Mouse (Mus musculus) E14TG2a.4 (cell line): Measurements from ENCODE around the gene Tet3.

Experiments
- CTCF ChIP-seq: conservative IDR thresholded peaks from 2 replicates; pipeline ENCODE4 v1.5.1; 2014; ENCODE audit warnings: low read length
- NANOG ChIP-seq: IDR thresholded peaks from 2 replicates; pipeline ENCODE4 v1.6.1; 2014; ENCODE audit warnings: borderline replicate concordance, low read length, mixed read lengths
- POU5F1 ChIP-seq: IDR thresholded peaks from 2 replicates; pipeline ENCODE4 v1.6.1; 2014; ENCODE audit warnings: low read length, borderline replicate concordance

DNA sequence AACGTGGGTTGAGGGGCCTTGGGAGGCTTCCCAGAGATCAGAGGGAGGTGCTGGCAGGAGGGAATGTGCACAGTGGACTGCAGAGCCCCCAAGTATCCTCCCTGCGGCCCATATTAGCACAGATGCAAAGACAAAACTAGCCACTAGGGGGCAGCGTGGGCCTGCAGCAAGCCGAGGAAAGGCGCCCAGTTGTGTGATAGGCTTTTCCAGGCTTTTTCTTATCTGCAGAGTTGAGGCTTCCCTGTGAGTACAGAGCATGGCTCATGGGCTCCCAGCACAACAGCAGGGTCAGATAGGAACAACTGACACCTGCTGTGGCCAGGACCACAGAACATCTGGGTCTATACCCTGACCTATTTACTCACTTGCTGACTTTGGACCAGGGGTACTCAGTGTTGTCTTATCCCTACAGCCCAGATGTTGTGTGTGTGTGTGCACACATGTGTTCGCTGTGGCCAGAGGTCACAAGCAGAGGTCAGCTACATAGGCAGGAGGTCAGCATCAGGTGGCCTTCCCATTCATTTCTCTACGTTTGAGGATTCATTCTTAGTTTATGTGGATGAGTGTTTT is 102.2 kb downstream of the Tet3 start:
- TF ChIP-seq CTCF: peak; percentile 92
- TF ChIP-seq POU5F1: no peak
- TF ChIP-seq NANOG: no peak
